Mouse (Mus musculus) c-Kit-positive CD71-positive TER-119-negative erythroid progenitor cells, embryonic 14.5 days (primary cell): ENCODE measurements at regions not wholly inside any gene's neighbourhood (a gene's known extent, or its start where the extent isn't known, plus 50 kb on each side); places are given as distances from the start of the nearest gene placed in this dataset.

Experiments
- DNase-seq: peaks from one replicate; pipeline ENCODE4 v3.0.0-alpha.2; 2013; ENCODE audit warnings: low read depth

DNA sequence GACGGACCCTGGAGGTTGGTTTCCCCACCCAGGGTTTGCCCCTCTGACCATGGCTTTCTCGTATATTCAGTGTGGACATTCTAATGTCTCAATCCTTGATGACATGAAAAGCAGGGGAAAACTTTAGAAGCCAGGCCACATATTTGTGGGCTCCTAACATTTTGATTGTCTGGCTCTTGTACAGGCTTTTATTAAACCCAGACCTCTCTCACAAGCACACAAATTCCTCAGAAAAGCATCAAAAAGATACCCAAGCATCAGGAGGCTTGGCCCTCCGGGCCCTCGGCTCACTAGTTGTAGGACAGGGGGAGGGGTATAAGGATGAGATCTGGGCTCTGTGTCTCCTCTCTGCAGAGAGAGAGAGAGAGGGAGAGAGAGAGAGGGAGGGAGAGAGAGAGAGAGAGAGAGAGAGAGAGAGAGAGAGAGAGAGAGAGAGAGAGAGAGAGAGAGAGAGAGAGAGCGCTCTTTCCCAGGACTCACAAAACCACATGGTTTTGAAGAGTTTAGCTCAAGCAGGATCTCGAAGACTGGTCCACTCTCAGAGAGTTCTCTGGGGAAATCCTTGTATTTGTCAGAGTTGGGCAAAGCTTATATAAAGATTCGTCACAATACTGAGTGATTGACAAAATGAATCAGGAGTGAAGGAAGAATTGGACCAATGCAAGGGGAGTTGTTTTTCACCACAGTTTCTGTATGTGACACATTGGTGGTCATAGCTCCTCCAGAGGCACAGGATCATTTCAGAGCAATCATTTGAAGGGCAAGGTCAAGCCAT, 167.2 kb upstream of the Cxcl12 start:
- no peak for DNase-seq

DNA sequence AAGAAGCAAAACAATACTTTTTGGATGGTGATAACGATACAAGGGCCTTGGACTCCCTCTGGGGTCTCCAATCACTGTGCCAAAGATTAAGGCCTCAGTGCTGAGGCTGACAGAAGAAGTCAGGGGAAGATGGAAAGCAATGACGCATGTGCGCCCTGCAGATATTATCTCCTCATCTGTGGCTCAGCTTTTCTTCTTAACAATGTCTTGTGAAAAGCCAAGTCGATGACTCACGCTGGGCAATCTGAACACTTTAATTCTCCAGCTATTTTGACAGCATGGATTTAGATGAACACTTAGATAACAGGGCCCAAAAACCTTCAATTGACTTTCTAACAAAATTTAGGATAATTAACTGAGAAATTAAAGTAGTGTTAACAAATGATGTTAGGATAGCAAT, 155.7 kb upstream of the Cxcl12 start:
- DNase-seq, result no peak

DNA sequence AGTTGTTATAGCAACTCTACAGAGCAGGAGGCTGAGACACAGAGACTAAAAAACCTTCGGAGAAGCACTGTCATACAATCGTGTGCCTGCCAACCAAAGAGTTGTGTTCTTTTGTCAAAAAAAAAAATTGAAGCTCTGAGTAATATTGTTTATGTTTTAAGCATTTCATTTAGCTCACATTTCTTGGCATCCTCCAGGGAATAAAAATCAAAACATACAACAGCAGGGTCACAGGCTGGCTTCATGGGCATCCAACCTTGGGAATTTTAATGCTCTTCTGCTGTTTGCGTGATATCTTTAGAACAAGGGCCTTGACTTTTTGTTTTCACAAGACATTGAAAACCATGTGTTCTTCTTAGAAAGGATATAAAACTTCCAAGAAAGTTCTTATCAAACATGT, 152.9 kb upstream of the Cxcl12 start:
- DNase-seq, result no peak

DNA sequence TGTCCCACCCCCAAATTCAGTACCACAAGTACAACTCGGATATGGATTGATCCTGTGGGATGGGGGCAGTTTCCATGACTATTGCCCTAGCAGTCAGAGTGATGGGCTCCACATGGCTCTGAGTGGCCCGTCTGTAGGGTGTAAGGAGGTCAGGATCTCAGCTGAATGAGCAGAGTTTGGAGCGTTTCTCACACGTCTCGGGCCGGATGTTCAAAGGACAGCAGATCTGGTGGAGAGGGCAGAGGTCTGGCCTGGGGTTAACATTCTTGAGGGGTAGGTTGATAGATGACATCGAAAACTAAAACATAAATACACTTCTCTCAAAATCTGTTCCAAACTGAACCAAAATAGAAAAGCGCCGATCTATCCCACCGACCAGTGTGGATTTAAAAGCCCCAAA, 146.5 kb upstream of the Cxcl12 start:
- DNase-seq, result no peak

DNA sequence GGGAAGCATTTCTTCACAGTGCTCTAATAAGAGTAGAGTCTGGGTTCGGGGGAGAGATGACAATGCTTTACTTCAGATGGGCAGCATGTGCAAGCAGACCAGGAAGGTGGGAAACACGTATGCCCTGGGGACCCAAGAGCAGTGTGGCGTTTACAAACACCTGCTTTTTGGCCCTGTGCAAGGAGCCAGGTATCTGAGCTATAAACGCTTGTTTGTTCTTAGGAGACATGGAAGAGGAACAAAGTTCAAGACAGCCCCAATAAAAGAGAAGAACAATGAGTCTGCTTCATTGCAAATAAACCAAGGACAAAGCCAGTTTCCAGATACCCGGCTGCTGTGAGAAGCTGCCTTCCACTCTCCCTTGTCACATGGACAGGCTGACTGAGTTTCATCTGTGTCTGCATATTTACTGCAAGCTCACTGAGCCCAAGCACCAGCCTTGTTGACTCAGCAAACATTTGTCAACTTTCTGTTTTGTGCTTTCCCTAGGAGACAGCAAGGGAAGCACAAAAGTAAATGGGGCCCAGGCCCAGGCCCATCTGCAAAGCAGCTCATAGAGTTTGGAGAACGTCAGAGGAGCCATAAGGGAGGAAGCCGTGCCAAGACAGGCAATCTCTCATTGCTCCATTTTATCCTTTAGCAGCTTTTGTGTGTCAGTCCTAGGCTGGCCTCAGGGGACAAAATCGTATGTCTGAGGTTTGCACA, 136.1 kb upstream of the Cxcl12 start:
- no peak for DNase-seq

DNA sequence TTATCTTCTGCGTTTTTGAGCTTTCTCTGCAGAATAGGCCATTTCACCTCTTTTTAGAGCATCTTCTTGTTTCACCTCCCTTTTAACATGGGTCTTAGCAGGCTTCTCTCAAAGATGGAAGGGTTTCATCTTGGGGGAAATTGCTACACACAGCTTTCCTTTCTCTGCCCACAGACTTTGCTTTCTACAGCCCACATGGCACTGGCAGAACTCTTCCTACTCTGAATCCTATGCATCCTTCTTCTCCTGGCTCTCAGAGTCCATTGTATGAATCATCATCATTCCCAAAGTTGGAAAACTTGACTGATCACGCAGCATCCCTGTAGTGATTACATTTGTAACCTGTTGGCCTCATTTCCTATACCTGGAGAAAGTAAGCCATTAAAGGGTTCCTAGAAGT, 124.6 kb upstream of the Cxcl12 start:
- no peak for DNase-seq

DNA sequence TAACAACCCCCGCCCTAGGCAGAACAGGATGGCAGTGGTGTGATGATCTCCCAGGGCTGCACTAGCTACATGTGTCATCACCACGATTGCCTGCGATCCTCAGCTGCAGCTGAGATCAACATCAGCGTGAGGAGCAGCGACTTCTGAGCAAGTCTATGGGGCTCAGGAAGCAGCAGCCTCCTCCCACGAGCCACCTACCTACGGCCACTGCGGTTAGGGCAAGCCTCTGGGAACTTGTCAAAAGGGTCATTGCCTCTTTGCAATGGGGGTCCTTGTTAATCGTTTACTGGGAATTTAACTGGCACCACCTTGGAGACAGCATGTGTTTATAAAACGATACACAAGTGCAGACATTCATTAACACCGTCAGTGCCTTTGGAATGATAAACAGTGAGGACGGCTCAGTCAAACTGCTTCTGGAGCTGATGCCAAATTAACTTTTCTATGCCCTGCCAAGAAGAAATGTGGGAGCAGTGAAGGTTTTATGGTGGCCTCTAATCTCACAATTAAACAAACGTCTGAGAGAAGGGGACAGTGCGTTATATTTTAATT, 118.8 kb upstream of the Cxcl12 start:
- DNase-seq, result no peak

DNA sequence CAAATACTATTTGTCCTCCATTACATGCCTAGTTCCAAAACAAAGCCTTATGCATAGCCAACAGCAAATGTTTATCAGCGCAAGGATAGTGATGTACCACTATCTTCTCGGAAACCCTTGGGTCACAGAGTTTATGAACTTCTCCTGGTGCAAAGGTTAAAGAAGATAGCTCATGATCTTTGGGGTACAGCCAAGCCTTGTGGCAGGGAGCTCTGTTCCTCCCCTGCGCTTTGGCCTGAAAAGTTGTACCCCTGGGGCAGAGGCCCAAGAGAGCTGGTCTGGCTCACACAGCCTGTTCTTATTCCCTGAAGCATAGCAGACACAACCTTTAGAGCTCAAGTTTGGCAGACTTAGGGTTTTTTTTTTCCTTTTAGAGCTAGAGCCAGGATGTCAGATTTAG, 107.6 kb upstream of the Cxcl12 start:
- DNase-seq, result no peak

DNA sequence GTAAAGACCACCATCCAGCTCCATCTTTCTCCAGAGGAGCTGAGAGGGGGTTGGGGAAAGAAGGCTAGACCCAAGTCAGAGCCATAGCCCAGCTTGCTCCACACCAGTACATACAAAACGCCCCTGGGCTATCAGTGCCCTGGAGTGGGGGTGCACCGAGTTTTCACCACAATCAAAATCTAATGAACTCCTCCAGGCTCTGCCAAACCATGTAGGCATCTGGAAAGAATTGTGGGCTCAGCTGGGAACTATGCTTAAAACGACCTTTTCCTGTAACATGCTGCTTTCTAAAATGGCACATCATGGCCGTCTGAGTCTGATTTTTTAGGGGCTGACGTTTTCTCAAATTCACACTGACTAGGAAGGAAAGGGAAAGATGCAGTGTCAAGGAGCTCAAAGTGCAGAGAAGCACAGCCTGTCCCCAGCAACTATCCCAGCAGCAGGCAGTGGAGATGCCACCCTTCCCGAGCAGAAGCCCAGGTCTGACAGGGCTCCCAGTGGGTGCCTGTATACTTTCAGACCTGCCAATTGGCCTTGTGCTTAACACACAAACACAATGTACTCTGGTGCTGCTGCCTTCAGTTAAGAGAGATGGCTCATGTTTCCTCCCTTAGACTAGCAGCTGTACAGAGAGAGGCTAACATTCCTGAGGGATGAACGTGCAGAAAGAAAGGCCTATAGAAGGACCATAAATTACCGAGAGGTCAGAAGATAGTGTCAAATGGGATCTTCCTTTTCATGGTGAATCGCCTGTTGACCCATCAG, 100.6 kb upstream of the Cxcl12 start:
- no peak for DNase-seq

DNA sequence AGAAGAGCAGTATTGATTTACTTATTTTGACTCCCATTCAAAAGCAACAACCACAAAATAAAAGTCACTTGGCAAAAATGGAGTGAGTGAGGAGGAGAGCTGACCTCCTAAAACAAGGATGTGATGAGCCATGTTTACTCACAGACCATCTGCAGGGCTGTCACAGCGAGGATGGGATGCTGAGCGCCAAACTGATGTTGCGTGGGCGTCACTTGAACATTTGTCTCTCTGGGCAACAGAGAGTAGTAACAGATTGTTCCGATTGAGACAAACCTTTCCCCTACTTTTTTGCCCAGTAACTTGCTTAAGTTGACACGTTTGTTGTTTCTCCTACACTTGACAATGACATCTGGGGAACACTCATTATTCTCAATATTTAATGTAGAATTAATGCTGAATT, 97.0 kb upstream of the Cxcl12 start:
- no peak for DNase-seq

DNA sequence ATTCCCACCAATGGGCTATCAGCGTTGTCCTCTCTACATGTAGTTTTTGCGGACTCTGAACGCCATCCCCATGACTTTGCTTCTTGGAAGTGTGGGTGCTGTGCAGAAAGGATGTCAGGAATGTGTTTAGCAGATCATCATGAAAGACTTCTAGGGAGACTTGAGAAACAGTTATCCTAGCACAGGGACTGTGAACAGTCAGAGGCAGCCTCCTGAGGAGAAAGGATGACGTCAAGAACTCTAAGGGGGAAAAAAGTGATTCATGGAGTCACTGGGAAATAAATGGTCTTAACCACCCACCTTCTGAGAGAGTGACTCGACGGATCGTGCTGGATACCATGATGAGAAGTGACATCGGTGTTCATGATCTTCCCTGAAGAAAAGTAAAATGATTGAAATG, 96.5 kb upstream of the Cxcl12 start:
- no peak for DNase-seq

DNA sequence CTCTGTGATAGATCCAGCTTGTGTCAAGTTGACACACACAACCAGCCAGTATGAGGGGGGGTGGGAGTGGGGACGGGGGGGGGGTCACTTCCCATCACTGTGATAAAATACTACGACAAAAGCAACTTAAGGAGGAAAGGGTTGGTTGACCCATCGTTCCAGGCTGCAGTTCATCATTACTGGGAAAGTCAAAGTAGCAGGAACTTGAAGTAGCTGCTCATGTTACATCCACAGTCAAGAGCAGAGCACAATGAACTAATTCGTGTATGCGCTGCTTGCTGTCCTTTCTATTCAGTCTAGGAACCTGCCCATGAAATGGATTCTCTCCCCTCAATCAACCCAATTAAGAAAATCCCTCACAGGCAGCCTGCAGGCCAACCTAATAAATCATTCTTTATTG, 88.8 kb upstream of the Cxcl12 start:
- DNase-seq, result no peak

DNA sequence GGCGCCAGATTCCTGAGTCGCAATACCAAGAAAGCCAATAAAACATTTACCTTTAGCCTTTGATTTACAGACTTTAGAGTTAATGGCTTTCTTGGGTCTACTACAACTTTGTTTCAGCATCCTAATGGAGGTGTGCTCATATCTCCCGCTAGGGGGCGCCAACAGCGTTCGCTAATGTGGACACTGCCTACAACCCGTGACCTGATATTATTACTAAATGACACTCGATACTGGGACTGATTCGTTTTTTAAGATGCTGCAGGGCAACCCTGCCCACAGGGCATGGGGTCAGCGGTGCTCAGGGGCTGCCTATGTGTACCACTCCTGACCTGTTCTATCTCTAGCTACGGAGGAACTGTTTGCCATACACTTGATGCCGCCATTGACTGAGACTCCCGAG, 87.4 kb upstream of the Cxcl12 start:
- peak; percentile 2 for DNase-seq

DNA sequence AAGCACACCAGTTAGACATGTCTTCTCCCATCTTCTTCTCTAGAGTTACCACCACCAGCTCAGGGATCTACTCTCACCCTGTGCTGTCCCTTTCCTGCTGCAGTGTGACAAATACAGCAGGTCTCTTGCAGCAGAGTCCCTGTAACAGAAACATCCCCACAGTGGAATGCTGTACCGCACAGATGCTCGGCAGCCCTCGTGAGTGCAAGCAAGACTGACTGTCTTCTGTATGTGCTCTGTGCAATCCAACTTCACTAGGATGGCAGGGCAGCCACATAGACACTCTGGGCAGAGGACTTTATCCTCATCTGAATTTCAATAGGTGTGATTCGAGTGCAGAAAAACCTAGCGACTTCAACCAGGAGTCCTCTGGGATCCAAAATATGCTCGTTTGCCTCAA, 84.1 kb upstream of the Cxcl12 start:
- no peak for DNase-seq

DNA sequence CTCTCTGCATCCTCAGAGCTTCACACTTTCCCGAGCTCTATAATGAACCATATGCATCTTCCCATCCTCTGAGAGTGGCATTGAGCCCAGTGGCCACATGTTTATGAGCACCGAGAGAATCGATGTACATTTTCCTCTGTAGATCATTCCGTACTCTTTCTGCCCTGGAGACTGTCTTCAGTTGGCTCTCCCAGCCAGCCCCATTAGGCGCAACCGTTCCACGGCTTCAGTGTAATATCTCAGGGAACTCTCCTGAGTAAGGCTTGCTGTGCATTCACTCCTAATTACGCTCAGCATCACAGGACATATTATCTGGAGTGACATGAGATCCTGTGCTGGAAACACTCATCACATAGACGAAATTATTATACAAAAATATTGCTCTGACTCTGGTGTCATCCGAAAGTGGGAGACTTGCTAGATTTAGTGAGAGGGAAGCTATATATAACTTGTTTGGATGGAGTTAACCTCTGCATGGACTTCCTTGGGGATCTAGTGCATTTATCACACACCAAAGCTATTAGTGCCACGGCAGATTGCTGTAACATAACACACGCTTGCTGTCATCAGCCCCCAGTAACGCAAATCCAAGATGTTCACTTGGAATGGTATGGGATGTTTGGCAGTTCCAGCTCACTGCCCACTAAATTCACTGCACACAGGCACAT, 83.4 kb upstream of the Cxcl12 start:
- no peak for DNase-seq

DNA sequence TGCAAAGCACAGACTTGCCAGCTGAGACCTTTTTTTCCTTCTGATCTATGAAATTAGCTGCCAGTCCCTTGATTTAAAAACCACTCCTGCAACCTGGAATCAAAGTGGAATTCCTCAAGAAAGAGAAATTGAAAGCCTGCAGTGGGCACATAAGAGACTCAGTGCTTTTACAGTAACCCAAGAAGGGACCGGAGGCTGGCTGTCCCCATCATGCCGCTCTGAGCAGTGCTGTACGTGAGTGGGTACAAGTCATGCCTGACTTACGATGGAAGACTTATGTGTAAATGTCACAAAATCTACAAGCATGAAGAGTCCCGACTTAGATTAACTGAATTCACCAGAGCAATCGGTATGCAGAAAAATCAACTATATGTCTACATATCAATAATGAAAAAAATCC, 73.6 kb upstream of the Cxcl12 start:
- DNase-seq, result no peak

DNA sequence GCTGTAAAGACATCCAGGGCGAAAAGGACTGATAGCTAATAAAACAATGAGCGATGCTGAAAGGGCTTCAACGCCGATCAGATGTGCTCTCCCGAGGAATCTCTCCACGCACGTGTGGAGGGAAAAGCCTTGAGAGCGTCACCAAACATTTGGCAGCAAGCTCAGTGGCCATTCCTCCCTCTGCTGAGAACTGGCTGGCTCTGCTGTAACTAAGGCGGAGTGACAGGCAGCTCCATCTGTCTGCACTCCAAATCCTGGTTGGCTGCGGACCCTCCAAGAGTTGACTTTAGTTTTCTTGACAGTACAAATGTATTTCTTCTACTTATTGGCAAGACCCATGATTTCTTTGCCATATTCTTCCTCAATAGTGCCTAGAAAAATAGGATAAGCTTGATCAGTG, 68.5 kb upstream of the Cxcl12 start:
- DNase-seq, result no peak

DNA sequence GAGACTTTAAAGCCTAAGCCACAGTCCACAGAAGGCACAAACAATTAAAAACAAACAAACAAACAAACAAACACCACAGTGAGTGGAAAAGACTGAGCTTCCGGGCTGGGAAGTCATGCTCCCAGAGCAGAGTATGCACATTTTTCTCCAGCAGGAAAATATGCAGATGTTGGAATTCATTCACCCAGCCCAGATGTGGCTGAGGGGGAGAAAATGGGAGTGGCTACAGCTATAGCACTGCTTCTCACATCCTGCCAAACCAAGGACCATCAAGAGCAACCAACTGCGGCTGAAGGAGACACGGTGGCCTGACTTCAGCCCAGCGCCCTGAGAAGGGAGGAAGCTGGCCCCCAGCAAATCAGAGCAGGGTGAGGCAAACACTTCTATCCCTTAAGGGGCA, 65.6 kb upstream of the Cxcl12 start:
- no peak for DNase-seq

DNA sequence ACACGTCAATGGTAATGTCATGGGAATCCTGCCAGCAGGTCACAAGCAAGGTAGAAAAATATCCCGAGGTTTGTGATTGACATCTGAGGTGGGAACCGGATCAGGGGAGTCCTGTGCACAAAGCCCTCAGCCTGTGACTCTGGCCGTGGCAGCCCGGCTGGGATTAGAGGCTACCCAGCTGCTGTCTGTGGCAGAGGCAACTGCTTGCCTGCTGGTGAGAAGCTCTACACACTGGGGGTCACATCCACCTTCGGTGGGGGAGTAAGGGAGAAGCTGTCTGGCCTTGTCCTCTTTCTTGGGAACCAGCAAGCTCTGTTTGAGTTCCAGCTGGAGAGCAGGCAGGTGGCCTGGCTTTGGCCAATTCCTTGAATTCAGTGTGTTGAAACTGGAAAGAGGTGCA, 64.3 kb upstream of the Cxcl12 start:
- DNase-seq, result no peak

DNA sequence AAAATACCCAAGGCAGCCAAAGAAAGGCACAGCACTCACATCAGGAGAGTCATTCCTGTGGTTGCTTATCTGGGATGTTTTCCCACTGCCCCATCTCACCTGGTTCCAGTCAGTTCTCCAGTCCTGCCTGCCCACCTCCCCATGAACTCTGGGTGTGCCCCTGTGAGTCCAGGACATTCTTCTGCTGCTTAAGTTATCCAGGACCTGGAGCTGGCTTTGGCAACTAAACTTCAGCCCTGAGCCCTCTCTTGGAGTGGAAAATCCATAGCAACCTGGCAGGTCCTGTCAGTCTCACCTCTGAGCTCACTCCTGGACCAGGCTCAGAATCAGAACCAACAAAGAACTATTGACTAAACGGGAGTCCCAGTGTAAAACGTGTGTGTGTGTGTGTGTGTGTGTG, 63.9 kb upstream of the Cxcl12 start:
- DNase-seq, result no peak

DNA sequence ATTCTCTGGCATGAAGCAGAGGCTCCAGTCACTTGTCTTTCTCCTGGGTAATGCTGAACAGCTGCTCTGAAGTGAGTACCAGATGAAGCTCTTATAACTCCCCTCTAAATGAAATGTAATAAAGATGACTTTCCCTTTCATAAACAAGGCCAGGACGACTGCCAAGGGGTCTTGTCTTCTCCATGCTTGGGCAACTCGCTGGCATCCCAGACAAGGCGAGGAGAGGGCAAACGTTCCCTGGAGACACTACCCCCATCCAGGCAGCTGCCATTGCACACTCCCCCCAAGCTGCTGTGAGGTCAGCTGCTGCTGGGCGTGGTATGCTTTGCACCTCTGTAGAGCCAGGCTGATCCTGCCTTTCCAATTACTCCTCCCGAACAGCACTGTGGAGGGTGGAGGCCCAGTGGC, 63.1 kb upstream of the Cxcl12 start:
- DNase-seq, result no peak

DNA sequence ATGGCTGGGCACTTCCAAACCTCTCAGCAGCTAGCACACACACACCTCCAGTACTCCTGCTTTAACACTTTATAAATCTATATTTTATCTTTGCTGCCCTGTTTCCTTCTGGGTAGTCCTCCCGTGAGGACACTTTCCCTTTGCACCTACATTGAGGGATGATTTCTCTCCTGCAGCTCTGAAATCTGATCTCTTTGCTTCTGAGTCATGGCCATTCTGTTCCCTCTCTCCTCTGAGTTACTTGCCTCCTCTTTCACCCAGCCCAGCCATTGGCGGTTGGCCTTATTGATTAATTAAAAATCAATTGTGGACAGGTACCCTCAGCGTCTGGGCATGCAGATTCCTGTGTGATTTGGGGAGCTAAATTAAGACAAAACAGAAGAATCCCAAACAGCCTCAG, 58.0 kb upstream of the Cxcl12 start:
- no peak for DNase-seq
